Mouse (Mus musculus) midbrain, embryonic 11.5 days (tissue): Measurements from ENCODE around the gene Cdkl4. TPM values are rescaled to one million over a fixed set of nuclear protein-coding genes. Genes with fewer than 3 reads are reported as not detected.

ENCODE experiments used
- ATAC-seq: fragments of 200-750 bp; cut with Nextera tagmentation; 2 replicates; pipeline ENCODE4 v1.8.0; 2017; ENCODE audit warnings: moderate TSS enrichment, moderate library complexity; ENCODE audit not compliant: low FRiP score
- DNase-seq: peaks from one replicate; pipeline ENCODE4 v3.0.0; 2015; ENCODE audit warnings: low spot score; ENCODE audit errors: missing footprints
- H3K27ac ChIP-seq: fragments of 300-500 bp; sonication (generic); 2 replicates; pipeline ENCODE4 v1.5.1; 2014; ENCODE audit warnings: low read depth, low read length
- H3K27me3 ChIP-seq: fragments of 300-500 bp; sonication (generic); 2 replicates; pipeline ENCODE4 v1.6.1; 2014; ENCODE audit warnings: mild to moderate bottlenecking, low read length, moderate library complexity, mixed read lengths; ENCODE audit not compliant: control insufficient read depth, insufficient read depth
- H3K36me3 ChIP-seq: fragments of 300-500 bp; sonication (generic); 2 replicates; pipeline ENCODE4 v1.6.1; 2014; ENCODE audit warnings: mild to moderate bottlenecking, low read length, moderate library complexity, mixed read lengths; ENCODE audit not compliant: control insufficient read depth, insufficient read depth
- H3K4me1 ChIP-seq: fragments of 300-500 bp; sonication (generic); 2 replicates; pipeline ENCODE4 v1.6.1; 2014; ENCODE audit warnings: low read length; ENCODE audit not compliant: control insufficient read depth, insufficient read depth
- H3K4me2 ChIP-seq: fragments of 300-500 bp; sonication (generic); 2 replicates; pipeline ENCODE4 v1.6.1; 2014; ENCODE audit warnings: mild to moderate bottlenecking, moderate library complexity
- H3K4me3 ChIP-seq: fragments of 300-500 bp; sonication (generic); 2 replicates; pipeline ENCODE4 v1.5.1; 2014; ENCODE audit warnings: low read depth, low read length
- H3K9ac ChIP-seq: fragments of 300-500 bp; sonication (generic); 2 replicates; pipeline ENCODE4 v1.6.1; 2014; ENCODE audit warnings: low read length
- H3K9me3 ChIP-seq: fragments of 300-500 bp; sonication (generic); 2 replicates; pipeline ENCODE4 v1.6.1; 2016; ENCODE audit warnings: low read length; ENCODE audit not compliant: control insufficient read depth
- WGBS: fragments of 180-500 bp; shearing (Covaris S2); extraction: QIAGEN DNeasy Blood & Tissue Kit; methylation state at CpG from one replicate; pipeline ENCODE4 v1.1.7; 2014; 5-methylcytosine and 5-hydroxymethylcytosine counted together
- polyA plus RNA-seq: library from polyadenylated mRNA; unstranded; fragments of >200 nt; fragmentation: Nextera tagmentation; extraction: Ambion mirVana; gene quantifications from 2 replicates; pipeline ENCODE4 v1.2.1, GENCODE M21; 2014

Cdkl4 gene
- polyA plus RNA-seq, 1 experiment from 2014 or later = 2.0 TPM

DNA sequence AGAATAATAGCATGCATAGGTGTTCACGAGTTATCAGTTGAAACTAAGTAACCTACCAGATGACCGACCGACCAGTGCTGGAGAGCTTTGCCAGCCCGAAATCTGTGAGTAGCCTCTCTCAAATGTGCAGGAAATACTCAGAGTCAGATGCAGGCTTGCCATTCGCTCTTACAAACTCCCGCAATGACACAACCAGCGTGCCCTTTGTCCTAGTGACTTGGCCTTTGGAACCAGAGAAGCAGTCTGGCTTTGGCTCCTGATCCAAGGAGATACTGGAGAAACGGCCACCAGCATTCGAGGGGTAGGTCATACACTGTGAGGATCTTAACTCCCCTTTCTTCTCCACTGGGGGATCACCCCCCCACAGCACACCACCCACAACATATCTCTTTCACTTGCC is 61.7 kb downstream of the Cdkl4 start:
- H3K4me2 ChIP-seq = no peak overlapping the region
- DNase-seq = no peak

DNA sequence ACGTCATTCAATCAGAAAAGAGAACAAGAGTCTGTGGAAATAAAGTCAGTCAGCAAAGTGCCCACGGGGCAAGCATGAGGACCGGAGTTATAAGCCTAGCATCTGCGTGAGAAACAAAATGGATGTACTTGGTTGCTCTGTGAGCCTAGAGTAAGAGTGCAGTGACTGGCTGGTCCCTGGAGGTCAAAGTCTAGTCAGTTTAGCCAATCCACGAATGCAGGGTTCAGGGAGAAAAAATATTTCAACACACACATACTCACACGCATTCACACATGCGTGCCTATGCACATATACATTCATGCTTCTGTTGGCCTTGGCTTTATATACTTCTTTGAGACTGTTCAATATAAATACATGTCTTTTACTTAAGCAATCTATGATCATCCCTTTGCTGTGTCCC is 62.1 kb downstream of the Cdkl4 start:
- ATAC-seq = no peak
- no peak overlapping the region for H3K4me3 ChIP-seq
- DNase-seq = no peak
- no peak overlapping the region for H3K27ac ChIP-seq
- H3K9me3 ChIP-seq = no peaks in the 10 kb centered on the region; the same call in 1 of the 2 replicates
- H3K4me2 ChIP-seq = no peak overlapping the region
- no peak overlapping the region for H3K9ac ChIP-seq
- 95% methylated on average over 7 of the region's 7 CpGs for WGBS
- H3K4me1 ChIP-seq = no peaks in the 10 kb centered on the region
- H3K36me3 ChIP-seq = no peaks in the 10 kb centered on the region
- no peaks in the 10 kb centered on the region for H3K27me3 ChIP-seq

More for the DNA sequence above, 61.7 kb downstream of the Cdkl4 start:
- WGBS = 85% methylated on average over 9 of the region's 9 CpGs
- H3K27ac ChIP-seq = no peak overlapping the region
- no peak for ATAC-seq
- H3K27me3 ChIP-seq = no peaks in the 10 kb centered on the region
- H3K9ac ChIP-seq = no peak overlapping the region
- no peaks in the 10 kb centered on the region for H3K4me1 ChIP-seq
- no peak overlapping the region for H3K4me3 ChIP-seq
- no peaks in the 10 kb centered on the region; the same call in 1 of the 2 replicates for H3K9me3 ChIP-seq
- H3K36me3 ChIP-seq = no peaks in the 10 kb centered on the region

DNA sequence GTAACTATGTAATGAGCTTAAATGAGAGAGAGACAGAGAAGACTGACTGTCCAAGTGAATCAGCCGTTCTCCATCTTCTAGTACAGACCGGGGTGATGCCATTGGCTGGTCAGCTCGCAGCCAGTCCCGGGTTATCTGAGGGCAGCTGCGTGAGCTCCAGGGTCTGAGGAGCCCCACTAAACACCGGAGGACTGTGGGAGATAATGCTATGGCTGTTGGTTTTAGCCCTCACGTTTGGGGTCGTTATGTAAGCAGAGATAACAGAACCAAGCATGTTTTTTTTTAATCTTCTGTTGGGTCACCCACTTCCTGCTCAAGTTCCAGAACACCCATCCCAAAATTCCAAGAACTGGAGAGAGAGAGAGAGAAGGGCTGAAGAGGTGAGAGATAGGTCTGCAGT is 63.8 kb downstream of the Cdkl4 start:
- 87% methylated on average over 8 of the region's 8 CpGs for WGBS
- Histone ChIP-seq H3K9me3 (no peaks in the 10 kb centered on the region; the same call in 1 of the 2 replicates), H3K36me3 (no peaks in the 10 kb centered on the region), H3K9ac (no peak overlapping the region), H3K27me3 (no peaks in the 10 kb centered on the region), H3K27ac (no peak overlapping the region), H3K4me1 (no peaks in the 10 kb centered on the region), H3K4me3 (no peak overlapping the region), H3K4me2 (no peak overlapping the region)
- no peak for DNase-seq
- ATAC-seq = no peak

DNA sequence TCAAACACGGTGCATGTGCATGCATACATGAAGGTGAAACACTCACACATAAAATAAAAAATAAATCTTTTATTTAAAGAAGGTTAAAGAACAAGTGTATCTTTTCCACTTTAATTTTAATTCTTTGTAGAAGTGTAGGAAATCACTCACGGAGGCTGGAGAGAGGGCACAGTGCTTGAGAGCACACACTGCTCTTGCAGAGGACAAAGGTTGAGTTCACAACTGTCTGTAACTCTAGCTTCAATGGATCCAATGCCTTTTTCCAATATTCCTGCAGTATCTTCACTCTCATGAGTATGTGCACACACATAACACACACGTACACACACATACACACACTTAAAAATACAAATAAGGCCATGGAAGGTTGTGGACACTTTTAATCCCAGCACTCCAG is 67.2 kb downstream of the Cdkl4 start:
- DNase-seq (no peak), ATAC-seq (no peak)
- no peaks in the 10 kb centered on the region; the same call in 1 of the 2 replicates for H3K9me3 ChIP-seq
- H3K36me3 ChIP-seq = no peaks in the 10 kb centered on the region
- no peak overlapping the region for H3K27ac ChIP-seq
- no peaks in the 10 kb centered on the region for H3K27me3 ChIP-seq
- H3K4me1 ChIP-seq = no peaks in the 10 kb centered on the region
- H3K4me2 ChIP-seq = no peak overlapping the region
- H3K4me3 ChIP-seq = no peak overlapping the region
- 90% methylated on average over 3 of the region's 3 CpGs for WGBS
- H3K9ac ChIP-seq = no peak overlapping the region

DNA sequence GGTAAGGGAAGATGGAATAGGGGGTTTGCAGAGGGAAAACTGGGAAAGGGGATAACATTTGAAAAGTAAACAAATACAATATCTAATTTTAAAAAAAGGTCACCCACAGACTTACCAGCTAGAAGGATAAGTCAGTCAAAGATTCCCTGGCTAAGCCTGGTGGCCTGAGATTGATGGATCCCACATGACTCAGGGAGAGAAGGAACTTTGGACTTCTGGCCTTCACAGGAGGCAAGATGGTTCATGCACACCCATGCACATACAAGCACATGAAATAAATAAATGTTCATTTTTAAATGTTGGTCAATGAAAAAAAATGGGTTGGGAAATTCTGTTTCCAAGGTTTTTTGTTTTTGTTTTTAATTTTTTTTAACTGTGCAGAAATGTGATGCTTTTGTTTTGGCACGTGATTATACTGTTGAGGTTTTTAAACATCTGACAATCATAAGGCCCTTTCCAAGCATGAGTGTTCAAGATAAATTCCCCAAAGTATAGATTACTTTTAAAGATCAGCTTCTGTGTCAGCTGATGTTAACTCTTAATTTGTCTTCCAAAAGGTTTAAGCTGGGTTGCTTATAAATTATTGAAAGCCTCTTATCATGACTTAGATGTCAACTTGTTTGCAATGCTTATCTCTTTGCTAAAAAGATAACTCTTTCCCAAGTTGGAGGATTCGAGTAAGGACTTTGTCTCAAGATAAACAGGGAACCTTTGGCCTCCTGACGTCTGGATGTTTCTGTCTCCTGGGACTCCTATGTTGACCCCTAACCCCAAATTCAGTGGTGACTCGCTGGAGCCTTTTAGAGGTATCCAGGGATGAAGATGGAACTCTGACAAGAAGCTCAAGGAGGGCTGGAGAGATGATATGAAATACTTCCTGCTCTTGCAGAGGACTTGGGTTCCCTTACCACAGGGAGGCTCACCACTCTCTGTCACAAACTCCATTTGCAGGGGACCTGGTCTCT is 67.8 kb downstream of the Cdkl4 start:
- Histone ChIP-seq H3K9me3 (no peaks in the 10 kb centered on the region; the same call in 1 of the 2 replicates), H3K9ac (no peak overlapping the region), H3K36me3 (no peaks in the 10 kb centered on the region), H3K4me2 (no peak overlapping the region), H3K4me1 (no peaks in the 10 kb centered on the region), H3K27ac (no peak overlapping the region), H3K4me3 (no peak overlapping the region), H3K27me3 (no peaks in the 10 kb centered on the region)
- DNase-seq = no peak
- WGBS = 57% methylated on average over 4 of the region's 4 CpGs
- no peak for ATAC-seq

DNA sequence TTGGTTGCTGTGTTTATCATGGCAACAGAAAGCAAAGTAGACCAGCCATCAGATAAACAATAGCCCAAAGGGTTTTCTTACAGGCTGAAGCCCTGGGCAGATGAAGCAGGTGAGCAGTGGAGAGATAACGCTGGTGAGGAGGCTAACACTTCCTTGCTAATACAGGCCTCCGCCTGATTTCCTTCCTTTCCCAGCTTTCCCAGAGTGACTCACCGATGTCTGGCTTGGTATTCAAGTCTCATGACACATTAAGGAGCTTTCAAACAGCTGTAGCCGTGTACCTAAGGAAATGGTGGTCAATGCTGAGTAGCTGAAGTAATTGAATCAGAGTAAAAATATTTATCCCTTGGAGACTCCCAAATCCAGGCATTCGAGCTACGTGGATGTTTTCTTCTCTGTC is 71.8 kb downstream of the Cdkl4 start:
- no peak for ATAC-seq
- Histone ChIP-seq H3K9me3 (no peaks in the 10 kb centered on the region), H3K4me3 (no peak overlapping the region), H3K27me3 (no peaks in the 10 kb centered on the region), H3K36me3 (no peaks in the 10 kb centered on the region), H3K4me1 (no peaks in the 10 kb centered on the region), H3K4me2 (no peak overlapping the region), H3K27ac (no peak overlapping the region), H3K9ac (no peak overlapping the region)
- 88% methylated on average over 6 of the region's 6 CpGs for WGBS
- no peak for DNase-seq

DNA sequence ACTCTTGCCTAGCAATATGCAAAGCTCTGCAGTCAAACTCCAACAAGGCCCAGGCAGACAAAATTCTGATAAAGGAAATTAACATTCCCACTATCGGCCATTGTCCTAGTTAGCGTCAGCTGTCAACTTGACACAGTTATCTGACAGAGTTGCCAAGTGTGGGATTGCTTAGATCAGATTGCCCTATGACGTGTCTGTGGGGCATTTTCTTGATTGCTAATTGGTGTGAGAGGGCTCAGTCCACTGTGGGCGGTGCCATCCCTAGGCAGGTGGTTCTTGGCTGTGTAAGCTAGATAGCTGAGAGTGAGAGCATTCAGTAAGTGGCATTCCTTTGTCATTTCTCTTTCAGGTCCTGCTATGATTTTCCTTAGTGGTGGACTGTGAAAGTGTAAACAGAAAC is 72.3 kb downstream of the Cdkl4 start:
- H3K9me3 ChIP-seq = no peaks in the 10 kb centered on the region
- H3K27me3 ChIP-seq = no peaks in the 10 kb centered on the region
- no peak overlapping the region for H3K27ac ChIP-seq
- no peaks in the 10 kb centered on the region for H3K36me3 ChIP-seq
- no peak for DNase-seq
- no peak overlapping the region for H3K4me2 ChIP-seq
- no peak overlapping the region for H3K4me3 ChIP-seq
- no peak for ATAC-seq
- H3K4me1 ChIP-seq = no peaks in the 10 kb centered on the region
- no peak overlapping the region for H3K9ac ChIP-seq
- 88% methylated on average over 4 of the region's 4 CpGs for WGBS

DNA sequence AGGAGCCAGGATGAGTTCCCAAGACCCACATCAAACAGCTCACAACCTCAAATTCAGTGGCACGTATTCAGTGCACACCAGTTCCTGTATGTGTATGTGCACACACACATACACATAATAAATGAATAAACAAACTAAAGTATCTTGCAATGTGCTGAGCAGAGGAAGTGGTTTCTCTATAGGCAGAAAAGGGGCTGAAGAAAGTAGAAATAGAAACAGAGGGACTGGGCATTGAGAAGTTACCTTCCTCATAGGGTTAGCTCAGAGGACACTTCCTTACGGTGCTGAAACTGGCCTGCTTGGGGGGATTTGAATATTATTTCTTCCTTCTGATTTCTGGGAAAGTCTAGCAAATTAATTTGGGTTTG is 75.8 kb downstream of the Cdkl4 start:
- WGBS = 71% methylated on average over 2 of the region's 2 CpGs
- Histone ChIP-seq H3K27ac (no peak overlapping the region), H3K4me3 (no peak overlapping the region), H3K9ac (no peak overlapping the region), H3K4me1 (no peaks in the 10 kb centered on the region), H3K27me3 (no peaks in the 10 kb centered on the region), H3K4me2 (no peak overlapping the region), H3K36me3 (no peaks in the 10 kb centered on the region), H3K9me3 (no peaks in the 10 kb centered on the region)
- ATAC-seq (no peak), DNase-seq (no peak)

DNA sequence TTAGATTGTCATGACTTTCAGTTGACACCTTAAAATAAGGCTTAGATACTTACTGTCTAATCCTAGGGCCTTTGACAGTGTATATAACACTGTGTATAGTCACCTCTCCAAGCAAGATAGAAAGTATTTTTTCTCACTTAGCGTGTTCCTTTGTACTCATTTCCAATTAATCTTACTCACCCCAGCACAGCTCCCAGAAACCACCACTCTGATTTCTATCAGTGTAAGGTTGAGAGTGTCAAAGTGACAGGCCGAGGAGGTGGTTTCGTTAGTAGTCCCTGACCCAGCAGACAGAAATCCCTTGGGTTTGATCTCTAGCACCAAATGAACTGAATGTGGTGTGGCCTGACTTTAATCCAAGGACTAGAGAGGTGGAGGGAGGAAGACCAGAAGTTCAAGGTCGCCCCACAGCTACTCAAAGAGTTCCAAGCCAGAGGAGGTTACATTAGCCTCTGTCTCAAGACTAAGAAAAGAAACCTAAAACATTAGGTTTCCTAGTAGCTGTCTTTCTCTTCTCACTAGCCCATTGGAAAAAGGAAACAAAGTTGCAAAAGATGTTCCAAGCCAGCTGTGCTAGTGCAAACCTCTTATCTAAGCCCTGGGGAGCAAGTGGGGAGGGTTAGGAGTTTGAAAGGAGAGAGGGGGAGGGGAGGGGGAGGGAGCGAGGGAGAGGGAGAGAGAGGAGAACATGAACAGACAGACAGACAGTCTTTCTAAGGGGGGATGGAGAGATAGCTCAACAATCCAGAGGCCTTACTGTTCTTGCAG is 76.4 kb downstream of the Cdkl4 start:
- no peak for DNase-seq
- Histone ChIP-seq H3K36me3 (no peaks in the 10 kb centered on the region), H3K4me2 (no peak overlapping the region), H3K9ac (no peak overlapping the region), H3K27ac (no peak overlapping the region), H3K27me3 (no peaks in the 10 kb centered on the region), H3K9me3 (no peaks in the 10 kb centered on the region), H3K4me3 (no peak overlapping the region), H3K4me1 (no peaks in the 10 kb centered on the region)
- ATAC-seq = no peak
- 70% methylated on average over 5 of the region's 5 CpGs for WGBS
